Mouse (Mus musculus) gastrocnemius, postnatal 36 days (tissue): ENCODE results near the gene Atg7. TPM values are rescaled to one million over a fixed set of nuclear protein-coding genes. Genes with fewer than 3 reads are reported as not detected.

Source experiments
- DNase-seq, 2 experiments: peaks; one replicate each; pipeline ENCODE4 v3.0.0; 2022
- intact Hi-C: fragments of 180-260 bp; cut with DNase I; formaldehyde crosslinking; loops from one replicate; pipeline ENCODE4 v1.15.1; 2025
- total RNA-seq, 2 experiments: library from RNA; stranded (reverse); gene quantifications; 2 replicates each; pipeline ENCODE4 v1.2.3; 2021

The Atg7 gene
- total RNA-seq, 2 experiments from 2014 or later: 8.2 to 8.6 TPM

DNA sequence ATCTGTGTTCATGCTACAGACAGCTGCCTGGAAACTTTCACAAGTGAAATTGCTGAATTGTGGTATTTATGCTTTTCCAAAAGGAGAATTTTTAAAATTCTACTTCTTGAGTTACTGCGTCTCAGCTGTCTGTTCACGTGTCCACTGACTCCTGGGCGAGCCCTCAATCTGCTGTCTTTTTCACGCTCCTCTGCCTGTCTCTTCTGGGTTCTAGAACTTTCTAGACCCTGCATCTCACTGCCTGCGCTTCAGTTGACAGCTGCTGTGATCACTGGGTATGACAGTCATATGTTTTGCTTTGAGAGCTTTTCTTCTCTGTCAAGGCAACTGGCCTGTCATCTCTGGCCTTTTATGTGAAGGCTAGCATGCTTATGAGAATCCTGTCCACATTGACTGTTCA lies 132.3 kb downstream of the Atg7 start:
- intact Hi-C loops: no loop called here
- DNase-seq: no peak

DNA sequence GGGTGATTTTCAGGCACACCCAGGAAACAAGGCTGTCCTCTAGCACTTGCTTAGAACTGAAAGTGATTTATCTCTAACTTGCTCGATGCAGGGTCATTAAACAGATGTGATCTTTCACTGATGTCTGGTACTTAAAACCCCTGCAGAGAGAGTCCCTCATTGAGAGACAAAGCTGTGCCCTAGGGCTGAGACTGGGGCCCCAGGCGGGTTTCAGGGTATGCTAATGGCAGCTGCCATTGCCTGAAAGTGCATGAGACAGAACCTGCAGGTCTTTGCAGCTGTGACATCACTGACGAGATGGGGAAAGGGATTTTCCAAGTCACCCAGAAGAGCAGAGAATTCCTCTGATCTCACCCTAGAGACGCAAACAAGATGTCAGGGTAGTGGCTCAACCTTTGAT lies 135.0 kb downstream of the Atg7 start:
- no peak for DNase-seq
- intact Hi-C loops: no loop called here

DNA sequence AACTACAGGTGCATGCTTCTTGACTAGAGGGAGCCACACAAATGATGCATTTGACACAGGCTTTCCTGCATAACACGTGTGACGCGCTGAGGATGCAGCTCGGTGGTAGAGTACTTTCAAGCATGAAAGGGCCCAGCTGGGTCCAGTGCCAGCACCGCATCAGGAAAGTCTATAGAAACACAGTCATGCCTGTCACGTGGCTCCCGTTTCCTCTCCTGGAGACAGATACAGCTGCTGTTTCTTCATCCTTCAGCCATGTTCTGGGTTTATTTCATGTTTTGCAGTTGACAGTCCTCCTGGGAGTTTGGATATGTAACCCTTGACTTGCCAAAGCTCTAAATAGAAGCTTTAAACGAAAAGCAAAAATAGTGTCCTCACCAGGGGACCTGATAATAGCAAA lies 135.8 kb downstream of the Atg7 start:
- DNase-seq: no peak
- intact Hi-C loops: no loop called here

DNA sequence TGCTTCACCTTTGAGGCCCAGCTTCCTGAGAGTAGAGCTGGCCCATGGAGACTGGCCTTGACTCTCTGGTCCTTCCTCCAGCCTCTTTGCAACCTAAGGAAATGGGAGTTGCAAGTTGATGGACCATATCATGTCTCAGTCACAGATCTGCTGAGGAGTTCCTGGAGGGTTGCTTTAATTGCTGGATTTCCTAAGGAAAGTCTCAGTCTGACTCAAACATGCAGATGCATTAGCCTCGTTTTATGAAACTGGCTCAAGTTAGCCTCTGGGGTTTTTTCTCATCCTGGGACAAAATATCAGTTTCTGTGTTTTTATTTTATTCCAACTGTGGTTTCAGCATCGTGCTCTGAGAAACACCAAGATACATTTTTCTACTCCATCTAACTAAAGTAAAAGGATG lies 137.7 kb downstream of the Atg7 start:
- intact Hi-C loops: no loop called here
- no peak for DNase-seq

DNA sequence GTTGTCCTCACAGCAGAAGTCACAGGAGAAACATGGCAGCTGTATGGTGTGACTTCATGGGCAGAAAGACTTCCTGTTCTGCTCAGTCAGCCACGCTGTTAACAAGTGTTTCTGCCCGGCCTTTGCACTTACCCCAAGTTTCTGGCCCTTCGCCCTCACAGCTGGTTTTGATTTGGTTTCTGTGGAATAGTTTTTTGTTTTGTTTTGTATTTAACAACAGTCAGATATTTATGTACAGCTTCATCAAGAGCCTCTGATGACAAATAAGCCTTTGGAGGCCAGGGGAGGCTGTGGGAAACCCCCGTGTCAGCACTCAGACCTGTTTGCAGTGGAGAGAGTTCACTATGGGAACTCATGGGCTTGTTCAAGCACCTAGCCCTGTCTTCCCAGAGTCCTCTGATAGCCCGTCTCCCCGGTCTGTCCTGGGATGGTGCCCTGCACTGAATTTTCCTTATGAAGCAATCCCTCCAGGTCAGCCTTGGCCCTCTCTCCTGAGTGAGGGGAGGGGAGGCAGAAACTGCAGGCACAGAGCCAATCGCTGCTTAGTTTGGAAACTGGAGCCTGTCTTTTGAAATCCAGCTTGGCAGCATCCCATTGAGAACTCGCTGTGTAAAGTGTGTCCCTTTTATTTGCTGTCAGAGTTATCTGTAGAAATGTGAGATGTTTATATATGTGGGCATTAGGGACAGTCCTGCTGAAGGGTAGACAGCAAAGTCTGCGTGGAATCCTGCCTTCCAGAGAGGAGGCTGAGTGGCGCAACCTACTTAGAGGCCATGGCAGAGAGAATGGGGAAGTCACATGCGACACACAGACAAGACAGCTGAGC lies 138.7 kb downstream of the Atg7 start:
- intact Hi-C loops: no loop called here
- peak; percentile 68 to 83 for DNase-seq

DNA sequence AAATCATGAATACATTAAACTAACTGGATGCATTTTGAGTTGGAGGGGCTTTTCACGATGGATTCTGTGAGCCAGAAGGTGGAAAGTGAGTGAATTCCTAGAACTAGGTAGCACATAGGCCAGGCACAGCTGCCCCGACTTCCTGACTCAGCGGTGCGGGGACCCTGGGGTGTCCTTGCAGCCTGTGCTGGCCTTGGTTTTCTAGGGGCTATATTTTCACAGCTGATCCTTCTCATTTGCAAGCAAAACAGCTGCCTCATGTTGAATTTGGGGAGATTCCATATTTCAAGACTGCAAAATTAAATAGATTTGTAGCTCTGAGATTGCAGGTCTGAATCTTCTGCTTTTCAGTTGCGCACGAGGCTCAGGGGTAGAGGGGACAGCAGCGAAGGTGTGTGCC lies 139.6 kb downstream of the Atg7 start:
- no peak for DNase-seq

DNA sequence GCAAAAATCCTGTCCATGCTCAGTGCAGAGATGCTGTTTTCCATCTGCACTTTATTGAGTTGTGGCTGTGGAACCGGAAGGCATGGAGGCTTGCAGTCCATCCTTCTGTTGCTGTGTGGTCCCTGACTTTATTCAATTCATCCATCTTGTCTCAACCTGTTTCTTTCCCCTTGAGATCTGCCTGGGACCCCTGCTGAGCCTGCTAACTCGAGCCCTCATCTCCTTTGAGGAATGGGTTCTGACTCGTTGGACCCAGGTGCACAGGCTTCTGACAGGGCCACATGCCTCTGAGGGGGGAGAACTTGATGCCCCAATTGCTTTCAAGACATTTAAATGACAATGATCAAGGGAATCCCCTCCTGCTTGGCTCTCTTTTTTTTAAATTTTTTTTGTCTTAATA lies 143.6 kb downstream of the Atg7 start:
- DNase-seq: no peak
- intact Hi-C loops: no loop called here

More for the DNA sequence above, 139.6 kb downstream of the Atg7 start:
- intact Hi-C loops: no loop called here

DNA sequence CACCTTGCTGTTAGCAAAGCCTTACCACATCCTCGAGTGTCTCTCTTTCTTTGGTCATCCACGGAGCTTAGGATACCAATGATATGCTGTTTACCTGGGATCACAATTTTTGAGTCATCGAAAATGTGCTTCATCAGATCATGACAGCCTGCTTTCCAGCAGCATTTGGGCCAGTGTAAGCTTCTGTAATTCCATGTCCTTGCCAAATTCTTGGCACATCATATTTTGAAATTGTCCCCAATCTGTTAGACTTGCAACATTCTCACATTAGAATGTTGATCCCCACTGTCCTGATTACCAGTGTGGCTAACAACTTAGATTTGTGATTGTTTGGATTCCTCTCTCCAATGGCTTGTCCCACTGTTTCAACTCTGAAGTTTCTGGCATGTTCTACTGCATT lies 144.7 kb downstream of the Atg7 start:
- DNase-seq: no peak
- intact Hi-C loops: no loop called here

DNA sequence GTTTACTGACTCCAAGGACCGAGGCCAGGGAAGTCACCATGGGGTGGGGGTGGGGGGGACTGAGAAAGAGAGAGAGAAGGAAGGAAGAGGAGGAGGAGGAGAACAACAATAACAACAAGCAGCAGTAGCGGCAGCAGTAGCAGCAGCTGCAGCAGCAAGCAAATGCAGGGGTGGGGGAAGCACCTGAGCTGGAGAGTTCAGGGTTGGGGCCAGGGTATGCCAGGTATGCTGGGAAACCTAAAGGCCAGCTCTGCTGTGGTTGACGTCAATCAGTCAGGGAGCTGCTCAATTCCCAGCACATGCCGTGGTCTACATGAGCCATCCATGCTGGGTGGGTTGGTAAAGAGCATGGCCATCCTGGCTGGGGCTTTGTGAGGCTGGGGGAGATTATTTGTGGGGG lies 145.8 kb downstream of the Atg7 start:
- DNase-seq: no peak
- intact Hi-C loops: no loop called here

DNA sequence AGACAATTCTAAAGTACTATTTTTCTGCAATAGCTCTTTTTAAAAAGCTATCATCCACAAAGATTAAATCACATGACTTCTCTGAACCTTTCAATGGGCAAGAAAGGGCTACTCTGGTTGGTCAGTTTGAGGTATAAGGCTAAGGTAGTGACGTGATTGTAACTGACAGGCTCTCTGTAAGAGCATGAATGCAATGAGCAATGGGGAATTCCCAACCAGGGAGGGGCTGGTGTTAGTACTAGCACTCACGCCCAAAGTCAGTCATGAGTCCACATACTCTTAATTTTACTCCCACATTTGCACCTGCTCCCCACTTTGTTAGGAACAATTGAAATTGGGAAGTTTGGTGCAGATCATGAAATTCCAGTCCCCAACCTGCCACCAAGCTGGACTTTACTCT lies 147.2 kb downstream of the Atg7 start:
- DNase-seq: no peak
- intact Hi-C loops: no loop called here

DNA sequence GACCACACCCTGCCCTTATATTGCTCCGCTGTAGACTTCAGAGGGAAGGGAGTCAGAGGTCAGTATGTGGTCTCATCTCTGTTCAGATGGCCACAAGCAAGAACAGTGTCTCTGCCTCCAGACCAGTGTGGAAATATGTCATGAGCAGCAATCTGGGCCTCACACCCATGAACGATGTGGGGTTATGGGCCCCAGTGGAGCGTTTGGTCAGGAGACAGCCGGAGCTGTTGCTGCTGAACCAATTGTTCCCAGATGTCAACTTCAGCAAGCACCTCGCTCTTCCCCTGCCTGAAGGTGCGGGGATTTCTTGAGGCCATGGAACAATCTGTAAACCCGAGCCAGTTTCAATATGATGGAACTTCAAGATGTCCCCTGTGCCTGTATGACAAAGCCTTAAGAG lies 148.0 kb downstream of the Atg7 start:
- no peak for DNase-seq
- intact Hi-C loops: no loop called here

DNA sequence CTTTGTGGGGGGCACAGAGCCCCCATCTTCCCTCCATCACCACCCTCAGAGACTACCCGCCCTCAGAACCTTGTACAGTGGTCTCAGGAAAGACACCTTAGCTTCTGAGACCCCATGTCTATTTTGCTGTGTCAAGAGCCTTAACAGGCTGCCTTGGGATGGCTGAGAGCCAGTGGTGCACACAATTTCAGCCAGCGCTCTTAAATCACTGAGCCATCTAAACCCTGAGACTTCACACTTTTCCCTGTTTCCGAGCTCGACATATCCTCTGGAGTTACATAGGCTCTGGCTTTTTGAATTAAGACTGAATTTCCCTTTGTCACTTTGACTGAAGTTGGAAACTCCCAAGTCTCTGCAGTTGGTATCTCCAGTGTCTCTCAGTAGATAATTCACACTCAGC lies 148.9 kb downstream of the Atg7 start:
- intact Hi-C loops: no loop called here

DNA sequence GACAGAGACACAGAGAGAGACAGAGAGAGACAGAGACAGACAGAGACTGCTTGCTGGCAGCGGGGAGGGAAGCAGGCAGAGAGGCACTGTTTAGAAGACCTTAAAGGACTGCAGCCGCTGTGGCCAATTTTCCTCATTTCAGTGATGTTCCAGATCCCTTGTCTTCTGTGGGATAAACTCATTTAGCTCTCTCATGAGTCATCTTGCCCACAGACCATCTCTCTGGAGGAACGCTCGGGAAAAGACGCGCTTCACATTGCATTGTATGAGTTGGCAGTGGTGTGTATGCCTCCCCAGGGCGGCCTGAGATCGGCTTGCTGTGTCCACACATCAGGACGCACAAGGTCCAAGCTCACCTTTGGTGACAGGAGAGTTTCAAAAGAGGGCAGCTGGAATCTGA lies 151.8 kb downstream of the Atg7 start:
- no peak for DNase-seq
- intact Hi-C loops: no loop called here

More for the DNA sequence above, 148.9 kb downstream of the Atg7 start:
- DNase-seq: no peak

DNA sequence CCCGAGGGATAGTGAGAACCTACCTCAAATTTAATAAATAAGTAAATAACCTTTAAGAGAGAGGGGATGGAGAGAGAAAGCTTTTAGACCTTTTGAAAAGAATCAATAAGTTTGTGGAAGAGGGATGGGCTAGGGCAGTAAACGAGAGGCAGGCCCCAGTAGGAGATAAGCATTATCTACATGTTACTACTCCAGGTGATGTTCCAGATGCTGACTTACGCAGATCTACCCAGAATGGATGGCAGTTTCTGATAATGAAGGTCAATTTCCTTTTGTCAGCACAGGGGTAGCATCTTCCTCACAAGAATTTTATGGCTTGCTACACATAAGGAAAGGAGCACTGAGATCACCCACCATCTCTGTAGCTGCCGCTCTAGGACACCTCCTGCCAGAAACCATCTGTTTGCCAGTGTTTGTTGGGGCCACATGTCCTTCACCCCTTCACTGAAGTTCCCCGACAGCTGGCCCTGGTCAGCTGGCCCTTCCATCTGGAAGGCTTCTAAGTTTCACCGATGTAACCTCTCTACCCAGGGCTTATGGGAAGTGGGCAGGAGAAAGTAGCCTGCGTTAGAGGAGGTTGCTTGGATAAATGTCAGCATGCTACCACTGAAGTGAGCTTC lies 152.9 kb downstream of the Atg7 start:
- intact Hi-C loops: no loop called here
- no peak for DNase-seq

DNA sequence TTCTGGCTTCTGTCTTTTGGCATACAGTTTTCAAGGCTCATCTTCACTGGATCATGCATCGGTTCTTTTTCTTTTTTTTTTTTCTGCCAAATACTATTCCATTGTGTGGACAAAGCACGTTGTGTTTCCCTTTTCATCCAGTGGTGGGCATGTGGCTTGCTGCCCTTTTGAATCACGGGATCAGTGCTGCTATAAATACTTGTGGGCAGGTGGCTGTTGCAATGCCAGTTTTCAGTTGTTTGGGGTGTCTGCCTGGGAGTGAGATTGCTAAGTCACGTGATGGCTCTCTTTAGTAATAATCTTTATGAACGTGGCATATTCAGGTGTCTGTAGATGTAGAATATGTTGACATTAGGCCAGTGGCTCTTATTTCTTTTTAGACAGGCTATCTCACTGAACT lies 155.0 kb downstream of the Atg7 start:
- no peak for DNase-seq
- intact Hi-C loops: no loop called here

DNA sequence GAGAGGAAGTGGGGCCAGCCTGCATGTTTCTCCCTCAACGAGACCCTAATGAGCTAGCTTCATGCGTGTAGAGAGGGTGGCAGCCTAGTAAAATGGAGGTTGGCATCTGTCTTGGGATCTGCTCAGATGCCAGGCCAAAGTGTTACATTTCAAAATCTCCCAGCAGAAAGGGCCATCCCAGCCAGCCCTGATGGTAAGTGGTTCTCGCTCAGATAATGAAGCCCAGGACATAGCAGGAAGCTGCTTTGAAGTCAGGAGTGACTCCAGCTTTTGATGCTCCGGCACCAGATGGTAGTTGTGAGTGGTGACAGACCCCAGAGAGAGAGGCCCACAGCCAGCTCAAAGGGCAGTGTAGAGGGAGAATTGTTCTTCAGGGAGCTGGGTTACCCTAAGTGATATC lies 155.8 kb downstream of the Atg7 start:
- intact Hi-C loops: no loop called here
- no peak for DNase-seq

DNA sequence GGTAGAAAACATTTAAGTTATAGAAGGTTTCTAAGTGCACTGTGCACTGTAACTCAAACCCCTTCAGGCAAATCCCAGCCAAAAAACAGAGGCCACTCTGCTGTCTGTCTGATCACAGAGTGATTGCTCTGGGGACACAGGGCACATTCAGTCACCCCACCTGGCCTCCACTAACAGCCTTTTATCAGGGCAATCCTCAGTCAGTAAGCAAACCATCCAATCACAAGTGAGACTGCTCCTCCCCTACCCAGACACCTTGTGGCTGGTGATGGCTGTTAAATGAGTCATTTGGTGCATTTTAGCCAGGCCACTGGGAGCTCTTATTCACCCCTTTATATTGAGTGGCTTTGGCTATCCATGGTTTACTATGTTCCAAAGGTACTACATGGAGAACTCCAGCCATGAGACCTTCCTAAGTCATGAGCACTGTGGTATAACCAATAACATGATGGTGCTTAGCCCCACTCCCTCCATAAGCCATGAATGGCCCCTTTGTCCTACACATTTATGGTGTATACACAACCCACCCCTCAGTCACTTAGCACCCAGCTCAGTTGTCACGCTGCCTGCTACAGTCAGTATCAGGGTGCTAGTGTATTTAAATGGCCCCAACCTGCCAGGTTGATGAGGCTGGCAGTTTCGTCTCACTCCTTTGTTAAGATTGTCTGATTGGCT lies 157.5 kb downstream of the Atg7 start:
- DNase-seq: no peak
- intact Hi-C loops: loop anchor here (5.0 kb wide), 1 partner anchor 73 kb away; no protein-coding TSS in a partner anchor

DNA sequence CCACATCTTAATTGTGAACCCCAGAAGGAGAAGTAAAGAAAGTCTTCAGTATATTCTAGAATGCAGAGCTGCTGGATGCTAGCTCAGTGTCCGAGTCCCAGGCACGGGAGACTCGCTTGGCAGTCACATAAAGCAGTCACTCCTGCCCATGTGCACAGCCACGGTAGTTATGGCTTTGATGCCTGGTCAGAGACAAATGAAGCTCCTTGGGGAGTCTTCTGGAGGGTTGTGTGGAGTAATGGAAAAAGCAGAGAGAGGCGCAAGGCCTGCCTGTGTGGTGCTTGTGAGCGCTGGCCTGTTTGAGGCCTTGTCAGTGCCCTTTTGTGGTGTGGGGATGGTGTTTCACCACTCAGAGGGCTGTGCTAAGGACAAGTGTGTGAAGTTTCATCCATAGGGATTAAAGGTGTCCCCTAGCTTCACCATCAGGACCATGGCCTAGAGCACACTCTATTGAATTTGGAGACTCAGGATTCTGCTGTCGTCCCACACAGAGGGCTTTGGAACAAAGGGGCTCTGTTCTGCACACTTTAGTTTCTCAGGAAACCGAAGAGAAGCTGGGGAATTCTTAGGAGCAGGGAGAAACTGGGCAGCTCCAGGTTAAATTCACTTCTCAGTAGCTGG lies 161.1 kb downstream of the Atg7 start:
- no peak for DNase-seq
- intact Hi-C loops: loop anchor here (5.0 kb wide), 1 partner anchor 77 kb away; no protein-coding TSS in a partner anchor

DNA sequence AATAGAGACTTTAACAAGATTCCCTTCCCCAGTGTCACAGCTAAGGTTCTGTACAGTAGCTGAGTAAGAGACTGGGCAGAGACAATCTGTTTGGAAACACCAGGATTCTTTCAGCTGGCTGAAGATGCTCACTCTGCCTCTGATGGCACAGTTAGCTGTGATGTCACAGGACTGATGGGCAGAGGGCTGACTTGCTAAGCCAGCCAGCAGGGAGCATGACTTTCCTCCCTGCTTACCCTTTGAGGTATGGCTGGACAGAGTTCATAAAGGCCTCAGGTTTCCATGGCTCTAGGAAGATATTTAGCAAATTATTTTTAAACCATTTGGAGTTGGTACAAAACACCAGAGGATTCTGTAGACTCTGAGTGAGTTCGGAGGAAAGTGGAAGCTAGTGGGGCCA lies 162.0 kb downstream of the Atg7 start:
- intact Hi-C loops: loop anchor here (5.0 kb wide), 1 partner anchor 78 kb away; no protein-coding TSS in a partner anchor
- no peak for DNase-seq

DNA sequence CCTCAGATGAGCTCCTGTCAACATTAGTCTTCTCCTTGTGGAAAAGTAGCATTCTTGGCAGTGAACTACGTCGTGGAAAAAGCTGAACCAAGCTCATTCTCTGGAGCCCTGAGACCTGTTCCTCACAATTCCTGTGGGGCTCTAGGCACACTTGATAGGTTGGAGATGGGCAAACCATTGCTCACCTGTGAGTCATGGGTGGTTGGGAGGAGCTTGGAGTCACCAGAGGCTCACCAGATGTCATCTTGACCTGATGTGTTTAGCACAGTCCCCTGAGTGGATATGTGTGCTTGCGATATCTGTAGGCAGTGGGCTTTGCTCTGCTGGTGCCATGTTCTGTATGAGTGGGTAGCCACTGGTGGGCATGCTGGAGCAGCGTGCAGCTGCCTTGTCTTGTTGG lies 163.0 kb downstream of the Atg7 start:
- no peak for DNase-seq
- intact Hi-C loops: no loop called here

DNA sequence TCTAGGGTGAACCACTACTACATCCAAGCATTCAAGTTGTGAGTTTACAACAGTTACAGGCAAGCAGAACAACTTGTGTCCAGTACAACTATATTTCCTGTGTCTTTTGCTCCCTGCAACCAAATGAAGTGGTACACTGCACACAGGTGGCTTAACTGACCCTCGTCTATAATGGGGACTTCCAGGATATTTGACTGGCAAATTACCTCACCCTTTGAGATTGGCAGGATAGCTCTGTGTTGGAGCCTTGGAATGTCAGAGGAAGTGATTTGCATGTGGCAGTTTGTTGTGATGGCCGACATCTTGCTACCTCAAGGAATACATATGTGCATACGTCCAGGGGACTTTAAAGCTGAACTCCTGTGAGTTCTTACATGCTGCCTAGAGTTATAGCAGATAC lies 164.6 kb downstream of the Atg7 start:
- no peak for DNase-seq
- intact Hi-C loops: no loop called here
